Mouse (Mus musculus) adrenal gland, postnatal 36 days (tissue): ENCODE measurements around the gene Ghdc. TPM values are rescaled to one million over a fixed set of nuclear protein-coding genes. Genes with fewer than 3 reads are reported as not detected.

Experiments
- DNase-seq, 2 experiments: peaks; one replicate each; pipeline ENCODE4 v3.0.0; 2021; ENCODE audit warnings: mixed read lengths in 1 of 2
- total RNA-seq, 2 experiments: library from RNA; stranded (reverse); gene quantifications; 2 replicates each; pipeline ENCODE4 v1.2.3; 2021

Gene Ghdc
- total RNA-seq, 2 experiments from 2014 or later = 18.8 to 25.8 TPM

- no peak for DNase-seq
These were observed 51.9 kb downstream of the Ghdc start for GRCm38 (mm10) chr11:100718866-100719265.

DNA sequence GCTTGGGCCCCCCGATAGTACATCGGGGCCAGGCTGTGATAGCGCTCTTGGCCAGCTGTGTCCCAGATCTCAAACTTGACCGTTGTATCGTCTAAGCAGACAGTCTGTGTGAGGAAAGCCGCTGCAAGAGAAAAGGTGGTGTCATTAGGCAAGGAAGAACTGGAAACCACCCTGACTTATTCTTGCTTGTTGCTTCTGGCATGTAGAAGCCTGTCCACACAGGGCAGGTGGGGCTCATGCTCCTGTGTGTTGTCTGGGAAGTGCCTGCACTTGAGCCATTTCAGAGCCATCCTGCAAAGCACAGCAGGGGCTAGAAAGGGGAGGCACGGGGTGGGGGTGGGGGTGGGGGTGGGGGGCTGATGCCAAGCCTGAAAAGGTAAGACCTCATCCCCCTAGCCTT is 52.3 kb downstream of the Ghdc start:
- DNase-seq = no peak

GRCm38 (mm10) chr11:100716649-100717048 is 54.1 kb downstream of the Ghdc start:
- no peak for DNase-seq

Other genes with a start within 250 kb of the Ghdc start
- gene Acly, start 243.0 kb downstream of the Ghdc start, total RNA-seq = 1,000 to 10,000 TPM; 1,688 to 2,194 TPM
- 1 to 10 TPM; 5.6 to 7.7 TPM for gene Ttc25, start 225.3 kb downstream of the Ghdc start, total RNA-seq
- gene Cnp, start 196.1 kb downstream of the Ghdc start, total RNA-seq = 10 to 100 TPM; 46.5 to 60.7 TPM
- gene Nkiras2, start 151.7 kb downstream of the Ghdc start, total RNA-seq = 10 to 100 TPM; 32.9 to 43.6 TPM
- 100 to 1,000 TPM; 207 to 222 TPM for gene Dnajc7, start 150.8 kb downstream of the Ghdc start, total RNA-seq
- gene Zfp385c, start 78.5 kb downstream of the Ghdc start, total RNA-seq = under 1 TPM; 0.13 to 0.43 TPM
- 10 to 100 TPM; 39.5 to 60.6 TPM for gene Dhx58, start 66.7 kb downstream of the Ghdc start, total RNA-seq
- gene Kat2a, start 58.5 kb downstream of the Ghdc start, total RNA-seq = 10 to 100 TPM; 44.5 to 45.5 TPM
- not detected for gene Hspb9, start 57.1 kb downstream of the Ghdc start, total RNA-seq
- gene Rab5c, start 32.7 kb downstream of the Ghdc start, total RNA-seq = 100 to 1,000 TPM; 172 to 187 TPM
- gene Kcnh4, start 11.0 kb downstream of the Ghdc start, total RNA-seq = under 1 TPM; 0.10 to 0.13 TPM
- gene Hcrt, start 8.0 kb downstream of the Ghdc start, total RNA-seq = not detected
- 100 to 1,000 TPM in 1 of 2 experiments, 10 to 100 TPM in 1; 58.3 to 111 TPM for gene Stat5b, start 79.8 kb upstream of the Ghdc start, total RNA-seq
- 10 to 100 TPM; 26.3 to 39.8 TPM for gene Stat5a, start 88.4 kb upstream of the Ghdc start, total RNA-seq
- gene Stat3, start 168.6 kb upstream of the Ghdc start, total RNA-seq = 100 to 1,000 TPM in 1 of 2 experiments, 10 to 100 TPM in 1; 74.2 to 109 TPM
- gene Cavin1, start 199.9 kb upstream of the Ghdc start, total RNA-seq = 100 to 1,000 TPM; 307 to 340 TPM
- gene Atp6v0a1, start 238.5 kb upstream of the Ghdc start, total RNA-seq = 100 to 1,000 TPM; 122 to 148 TPM